Mouse (Mus musculus) adipose tissue, adult 10 weeks (tissue): ENCODE results near the gene Yes1. TPM values are rescaled to one million over a fixed set of nuclear protein-coding genes. Genes with fewer than 3 reads are reported as not detected.

Experiments
- polyA plus RNA-seq: library from polyadenylated mRNA; stranded (reverse); fragments of 350-450 nt; fragmentation: Illumina TruSeq; extraction: RNeasy Lipid Tissue Mini Kit (QIAGEN cat#74804); gene quantifications from one replicate; pipeline ENCODE4 v1.2.3, GENCODE M21; 2014; ENCODE audit warnings: low read depth, low replicate concordance

Gene Yes1
- polyA plus RNA-seq: 15.1 TPM

DNA sequence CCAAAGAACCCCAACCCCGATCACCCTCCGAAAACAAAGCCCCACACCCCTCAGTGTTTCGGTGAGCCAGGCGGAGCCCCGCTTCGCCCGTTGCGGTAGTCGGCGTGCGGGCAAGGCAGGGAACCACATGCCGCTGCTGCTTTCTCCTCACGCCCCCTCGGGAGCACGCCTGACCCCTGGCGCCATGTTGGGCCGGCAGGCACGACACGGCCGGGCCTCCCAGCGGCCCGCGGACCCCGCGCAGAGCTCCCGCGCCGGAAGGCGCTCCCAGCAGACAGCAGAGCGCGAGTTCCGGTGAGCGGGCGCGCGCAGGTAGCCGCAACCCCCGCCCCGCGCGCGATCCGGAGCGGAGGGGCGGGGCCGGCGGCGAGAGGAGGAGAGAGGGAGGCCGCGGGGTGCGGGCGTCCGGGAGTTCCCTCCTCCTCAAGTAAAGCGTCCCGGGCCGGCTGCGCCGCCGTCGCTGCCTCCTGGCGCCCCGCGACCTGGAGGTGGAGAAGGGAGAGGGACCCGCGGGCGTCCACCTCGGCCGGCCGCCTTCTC is at the start of gene Yes1:
TSS of gene Yes1 (plus strand) at position 371 of the 540 bp plus-strand sequence.

Other genes with a start within 250 kb of the Yes1 start
- 86.9 TPM for gene Ppp1cb, start 152.3 kb upstream of the Yes1 start, polyA plus RNA-seq
- 82.0 TPM for gene Pisd, start 174.5 kb downstream of the Yes1 start, polyA plus RNA-seq
- not detected for gene Gm20671, start 215.9 kb downstream of the Yes1 start, polyA plus RNA-seq
- 7.6 TPM for gene Prr14l, start 243.1 kb downstream of the Yes1 start, polyA plus RNA-seq